Mouse (Mus musculus) 416B (cell line): ENCODE results near the gene Mok.

Experiments used
- DNase-seq: peaks from one replicate; pipeline ENCODE4 v3.0.0; 2011; ENCODE audit warnings: low read depth

Mok gene

DNA sequence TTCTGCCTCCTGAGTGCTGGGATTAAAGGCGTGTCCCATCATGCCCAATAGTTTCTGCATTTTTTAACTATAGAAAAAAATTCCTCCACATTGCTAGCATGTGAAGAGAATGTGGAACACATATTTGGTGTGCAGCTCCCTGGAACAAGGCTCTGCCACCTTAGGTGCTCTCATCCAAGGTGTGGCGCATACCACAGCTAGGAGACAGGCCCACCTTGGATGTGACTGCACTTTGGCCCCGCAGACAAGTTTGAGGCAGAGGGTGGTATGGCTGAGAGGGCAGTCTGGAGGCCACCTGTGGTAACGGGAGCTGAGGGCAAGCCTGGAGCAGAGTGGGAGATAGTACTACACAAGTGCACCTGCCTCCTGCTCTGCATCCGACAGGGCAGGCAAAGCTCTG, 31.9 kb downstream of the Mok start:
- DNase-seq, result no peak

DNA sequence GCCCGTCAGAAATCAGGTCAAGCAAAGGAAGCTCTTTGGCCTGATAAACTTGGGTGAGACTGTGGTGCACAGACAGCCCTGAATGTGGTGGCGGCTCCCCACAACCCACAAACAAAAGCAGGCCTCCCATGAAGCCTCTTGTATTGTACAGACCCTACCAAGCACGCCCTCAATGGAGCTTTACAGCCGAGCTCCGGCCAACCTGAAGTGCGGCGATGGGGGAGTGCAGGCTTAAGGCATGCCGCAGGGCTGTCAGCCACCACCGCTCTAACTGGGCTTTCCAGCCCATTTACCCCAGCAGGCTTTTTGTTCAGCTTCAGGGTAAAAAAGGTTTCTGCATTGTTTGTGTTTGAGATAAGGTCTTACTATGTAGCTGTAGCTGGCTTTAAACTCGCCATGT, 32.3 kb downstream of the Mok start:
- no peak for DNase-seq

DNA sequence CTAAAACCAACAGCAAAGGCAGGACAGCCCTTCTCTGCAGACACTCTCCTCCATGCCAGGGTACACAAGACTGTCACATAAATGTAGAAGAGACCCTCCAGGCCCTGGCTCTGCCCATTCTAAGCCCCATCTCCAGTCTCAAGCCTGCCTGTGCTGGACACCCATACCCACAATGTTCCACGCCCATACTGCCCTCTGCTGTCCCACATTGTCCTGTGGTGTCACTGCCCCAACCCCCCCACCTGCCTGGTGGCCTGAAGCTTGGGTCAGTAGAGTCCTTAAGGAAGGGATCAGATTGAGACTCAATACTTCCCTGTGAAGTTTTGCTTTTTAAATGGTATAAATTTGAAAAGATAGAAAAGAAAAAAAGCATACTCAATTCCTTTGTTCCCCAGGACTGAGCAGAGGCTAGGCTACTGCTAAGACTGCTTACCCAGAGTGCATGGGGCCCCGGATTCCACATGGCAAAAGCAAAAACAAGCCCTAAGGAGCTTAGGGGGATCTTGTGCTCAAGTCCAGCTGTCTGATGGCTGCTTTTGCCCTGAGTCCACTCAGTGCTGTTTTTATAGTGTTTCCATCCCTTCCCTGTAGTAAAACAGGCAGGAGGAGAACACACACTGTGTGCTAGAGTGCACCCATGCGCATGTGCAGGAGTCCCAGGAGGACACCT, 34.3 kb downstream of the Mok start:
- peak; percentile 45 for DNase-seq

GRCm38 (mm10) chr12:110804261-110804660, 36.5 kb downstream of the Mok start:
- peak; percentile 40 for DNase-seq

DNA sequence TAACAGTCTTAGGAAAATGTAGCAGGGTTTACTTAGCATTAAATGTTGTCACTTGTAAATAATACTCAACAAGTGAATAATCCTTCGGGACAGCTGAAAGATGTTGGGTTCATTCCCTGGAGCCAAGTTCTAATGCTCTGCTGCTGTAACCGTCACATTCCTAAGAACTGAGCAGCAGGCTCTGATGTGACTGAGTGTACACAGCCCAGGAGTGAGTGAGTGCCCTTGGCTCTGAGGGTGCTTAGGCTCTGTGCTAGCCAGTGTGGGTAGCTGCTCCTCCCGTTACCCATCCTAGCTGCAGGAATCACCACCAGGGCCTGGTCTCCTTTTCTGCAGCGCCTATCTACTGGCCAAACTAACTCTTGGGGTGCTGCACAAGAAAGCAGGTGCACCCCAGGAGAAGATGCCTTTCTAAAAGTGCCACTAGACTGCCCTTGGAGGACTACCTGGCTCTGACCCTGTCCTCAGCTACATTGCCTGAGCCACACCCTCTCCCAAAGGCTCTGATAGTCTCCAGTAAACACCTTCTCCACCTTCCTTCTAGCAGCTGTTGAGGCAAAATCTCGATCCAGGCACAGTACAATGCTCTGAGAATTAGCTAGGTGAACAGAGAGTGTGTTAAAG, 38.0 kb downstream of the Mok start:
- DNase-seq, result no peak

- DNase-seq, result no peak
These were observed 38.8 kb downstream of the Mok start for GRCm38 (mm10) chr12:110801876-110802464.

- no peak for DNase-seq
These were observed 41.5 kb downstream of the Mok start for GRCm38 (mm10) chr12:110799226-110799625.

- DNase-seq, result peak; percentile 97
These were observed 42.8 kb downstream of the Mok start for GRCm38 (mm10) chr12:110797842-110798431.

- DNase-seq, result no peak
These were observed 43.5 kb downstream of the Mok start for GRCm38 (mm10) chr12:110797202-110797601.

GRCm38 (mm10) chr12:110796748-110797147, 44.0 kb downstream of the Mok start:
- no peak for DNase-seq

GRCm38 (mm10) chr12:110795035-110795434, 45.7 kb downstream of the Mok start:
- DNase-seq, result peak; percentile 53

- DNase-seq, result no peak
These were observed 49.7 kb downstream of the Mok start for GRCm38 (mm10) chr12:110791026-110791425.

DNA sequence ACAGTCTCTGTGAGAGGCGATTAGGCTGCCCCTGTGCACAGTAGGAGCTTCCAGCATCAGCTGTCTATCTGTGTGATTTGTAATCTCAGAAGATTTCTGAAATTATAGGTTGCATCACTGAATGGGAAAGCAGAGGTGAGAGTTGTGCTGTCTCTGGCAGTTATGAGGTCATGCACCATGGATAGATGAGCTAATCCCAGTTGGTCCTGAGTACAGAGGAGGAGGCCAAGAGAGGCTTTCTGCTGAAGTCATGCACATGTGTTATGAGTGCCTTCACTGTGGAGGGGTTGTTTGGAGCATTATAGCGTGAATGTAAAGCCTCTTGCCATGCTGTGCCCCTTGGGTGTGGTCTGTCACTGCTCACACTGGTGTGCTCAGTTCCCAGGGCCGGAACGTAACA, 50.2 kb downstream of the Mok start:
- no peak for DNase-seq

DNA sequence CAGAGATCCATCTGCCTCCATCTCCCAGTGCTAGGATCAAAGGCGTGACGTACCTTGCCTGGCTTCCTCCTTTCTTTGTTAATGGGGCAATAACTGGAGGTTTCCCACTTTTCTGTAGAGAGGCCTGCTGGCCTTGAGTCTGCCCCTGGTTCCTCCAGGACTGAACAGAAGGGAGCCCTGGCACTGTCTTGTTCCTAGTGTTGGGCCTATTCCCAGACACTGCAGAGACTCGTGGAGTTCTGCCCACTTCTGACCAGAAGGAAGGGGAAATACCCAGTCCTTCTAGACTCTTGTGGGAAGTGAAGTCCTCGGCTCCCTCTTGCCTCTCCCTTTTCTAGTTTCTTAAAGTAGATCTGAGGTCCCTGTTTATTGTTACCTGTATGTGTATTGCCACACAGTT, 54.5 kb downstream of the Mok start:
- no peak for DNase-seq

DNA sequence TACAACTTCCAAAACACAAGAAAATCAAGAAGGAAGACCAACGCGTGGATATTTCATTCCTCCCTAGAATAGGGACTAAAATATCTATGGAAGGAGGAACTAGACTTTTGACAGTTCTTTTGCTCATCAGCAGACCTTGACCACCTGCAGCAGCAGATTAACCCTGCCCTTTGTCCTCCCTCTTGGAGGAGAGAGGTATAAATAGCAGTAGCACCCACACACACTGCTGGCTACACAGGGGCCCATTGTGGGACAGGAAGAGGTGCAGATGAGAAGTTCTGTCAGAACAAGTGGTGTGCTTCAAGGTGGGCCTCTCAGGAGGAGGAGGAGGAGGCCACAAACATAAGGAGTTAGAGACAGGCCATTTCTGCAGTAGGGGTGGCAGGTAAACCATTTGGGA, 56.5 kb downstream of the Mok start:
- DNase-seq, result no peak

DNA sequence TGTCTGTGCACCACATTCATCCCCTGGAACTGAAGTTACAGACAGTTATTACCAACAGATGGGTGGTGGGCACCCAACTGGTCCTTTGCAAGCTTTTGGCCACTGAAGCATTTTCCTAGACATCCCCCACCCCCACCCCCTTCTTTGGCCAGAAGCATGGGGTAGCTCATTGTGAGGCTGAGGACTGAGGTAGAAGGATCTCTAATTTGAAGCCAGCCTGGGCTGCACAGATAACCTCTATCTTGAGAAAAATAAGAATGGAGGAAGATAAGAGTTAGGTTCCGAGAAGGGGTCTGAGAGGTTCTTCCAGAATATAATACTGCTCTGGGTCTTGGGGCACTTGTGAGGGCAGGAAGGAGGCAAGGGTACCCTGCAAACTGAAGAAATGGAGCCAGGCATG, 58.5 kb downstream of the Mok start:
- no peak for DNase-seq

- DNase-seq, result no peak
These were observed 59.6 kb downstream of the Mok start for GRCm38 (mm10) chr12:110781181-110781580.

DNA sequence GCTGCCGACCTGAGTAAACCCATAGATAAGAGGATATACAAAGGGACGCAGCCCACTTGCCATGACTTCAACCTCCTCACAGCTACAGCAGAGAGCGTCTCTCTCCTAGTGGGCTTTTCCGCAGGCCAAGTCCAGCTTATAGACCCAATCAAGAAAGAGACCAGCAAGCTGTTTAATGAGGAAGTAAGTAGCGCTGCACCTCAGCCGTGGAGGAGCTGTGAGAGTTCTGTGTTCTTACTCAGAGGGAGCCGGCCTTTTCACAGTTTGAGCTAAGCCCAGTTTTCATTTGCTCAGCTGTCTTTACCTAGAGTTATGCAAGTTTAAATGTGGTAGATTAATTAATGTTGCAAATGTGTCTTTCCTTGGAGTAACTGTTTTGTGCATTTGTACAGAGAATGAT, 61.4 kb downstream of the Mok start:
- DNase-seq, result no peak

DNA sequence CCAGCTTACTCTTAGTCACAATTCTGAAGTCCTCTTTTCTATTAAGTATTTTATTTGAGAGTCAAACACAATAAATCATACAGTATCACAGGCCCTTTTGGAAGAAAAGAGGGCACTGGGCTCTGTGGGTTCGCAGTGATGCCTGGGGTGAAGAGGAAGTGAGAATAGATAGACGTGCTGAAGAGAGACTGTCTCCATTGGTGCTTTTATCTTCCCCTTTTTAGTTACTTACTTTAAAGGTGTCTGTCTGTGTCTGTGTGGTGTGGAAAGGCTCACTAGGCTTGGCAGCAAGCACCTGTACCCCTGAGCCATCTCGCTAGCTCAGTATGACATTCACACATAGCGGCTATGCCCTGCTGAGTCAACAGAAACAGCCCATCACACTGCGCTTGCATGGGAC, 62.9 kb downstream of the Mok start:
- no peak for DNase-seq

- DNase-seq, result peak; percentile 82
These were observed 64.9 kb downstream of the Mok start for GRCm38 (mm10) chr12:110775628-110776426.

GRCm38 (mm10) chr12:110771961-110772360, 68.8 kb downstream of the Mok start:
- no peak for DNase-seq

GRCm38 (mm10) chr12:110770479-110771247, 70.1 kb downstream of the Mok start:
- DNase-seq, result peak; percentile 60
